Mouse (Mus musculus): ENCODE measurements at regions not wholly inside any gene's neighbourhood (a gene's known extent, or its start where the extent isn't known, plus 50 kb on each side); places are given as distances from the start of the nearest gene placed in this dataset.

GRCm38 (mm10) chr3:45245456-45245855 is 132.7 kb upstream of the Pcdh10 start:
- TF ChIP-seq CTCF (conservative IDR thresholded peaks at IDR 0.05; ENCODE audit: low read length) (no peak), NANOG (IDR thresholded peaks at IDR 0.05; ENCODE audit: borderline replicate concordance, low read length) (no peak), POU5F1 (IDR thresholded peaks at IDR 0.05; ENCODE audit: borderline replicate concordance, low read length) (no peak)

All from E14TG2a.4 (cell line).